Mouse (Mus musculus): ENCODE measurements around the gene Mxra7.

- TF ChIP-seq CTCF (IDR thresholded peaks at IDR 0.05; ENCODE audit: borderline replicate concordance, insufficient read depth, low read length), result peak; percentile 77
- TF ChIP-seq POLR2A (IDR thresholded peaks at IDR 0.05; ENCODE audit: low read depth, low read length), result no peak
Measured at GRCm38 (mm10) chr11:116807938-116808606, 19.8 kb downstream of the Mxra7 start.

Data from embryonic fibroblast, embryonic 13.5 days (primary cell).